Mouse (Mus musculus) spleen, postnatal 14 days (tissue): ENCODE results near the gene Fuk.
"Not testable (repeated sequence)": the region's sequence is repeated elsewhere in the genome, so short reads cannot be mapped to it uniquely, and the experiment has no call there.

Source experiments
- DNase-seq, 2 experiments: peaks; one replicate each; pipeline ENCODE4 v3.0.0; 2021 to 2022; ENCODE audit warnings: low spot score in 2 of 2

Fuk gene

GRCm38 (mm10) chr8:110901839-110902578 lies at the start of gene Fuk:
TSS of gene Fuk (minus strand) at chr8:110902488.
- peak; percentile 64 to 83 for DNase-seq

DNA sequence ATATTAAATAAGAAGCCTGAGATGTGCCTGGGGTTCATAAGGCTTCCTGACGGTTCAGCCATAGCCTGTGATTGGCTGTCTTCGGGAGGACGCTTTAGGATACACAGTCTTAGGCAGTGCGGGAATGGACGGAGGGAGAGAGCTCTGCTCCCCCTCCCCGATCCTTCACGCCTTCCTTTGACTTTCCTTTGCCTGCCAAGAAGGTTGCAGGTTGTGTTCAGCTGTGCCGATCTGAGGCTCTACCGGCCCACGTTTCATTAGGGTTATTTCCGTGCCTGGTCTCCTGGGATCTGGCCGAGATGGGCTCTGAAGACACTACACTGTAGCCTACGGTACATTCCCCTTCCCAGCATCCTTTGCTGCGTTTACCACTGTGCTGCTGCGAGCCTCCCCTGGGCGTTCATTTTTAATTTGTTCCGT lies 47.8 kb upstream of the Fuk start:
- DNase-seq, result no peak

DNA sequence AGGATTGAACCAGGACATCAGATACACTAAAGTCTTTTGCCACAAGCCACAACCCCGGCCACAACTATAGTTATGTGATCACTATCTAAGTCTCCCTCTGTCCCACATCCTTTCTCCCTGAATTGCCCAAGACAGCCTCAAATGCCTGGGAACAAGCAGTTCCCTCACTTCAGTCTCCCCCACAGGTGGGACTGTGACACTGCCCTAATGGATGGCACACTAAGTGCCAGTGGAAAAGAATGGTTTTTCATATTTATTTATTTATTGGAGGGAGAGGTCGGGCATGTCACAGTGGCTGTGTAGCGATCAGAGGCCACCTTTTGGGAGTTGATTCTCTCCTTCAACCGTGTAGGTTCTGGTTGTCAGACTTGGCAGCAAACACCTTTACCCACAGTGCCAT lies 43.4 kb upstream of the Fuk start:
- DNase-seq, result no peak

- DNase-seq, result no peak
Measured at GRCm38 (mm10) chr8:110944276-110944876, 42.1 kb upstream of the Fuk start.

GRCm38 (mm10) chr8:110941453-110941948 lies 39.2 kb upstream of the Fuk start:
- no peak for DNase-seq

DNA sequence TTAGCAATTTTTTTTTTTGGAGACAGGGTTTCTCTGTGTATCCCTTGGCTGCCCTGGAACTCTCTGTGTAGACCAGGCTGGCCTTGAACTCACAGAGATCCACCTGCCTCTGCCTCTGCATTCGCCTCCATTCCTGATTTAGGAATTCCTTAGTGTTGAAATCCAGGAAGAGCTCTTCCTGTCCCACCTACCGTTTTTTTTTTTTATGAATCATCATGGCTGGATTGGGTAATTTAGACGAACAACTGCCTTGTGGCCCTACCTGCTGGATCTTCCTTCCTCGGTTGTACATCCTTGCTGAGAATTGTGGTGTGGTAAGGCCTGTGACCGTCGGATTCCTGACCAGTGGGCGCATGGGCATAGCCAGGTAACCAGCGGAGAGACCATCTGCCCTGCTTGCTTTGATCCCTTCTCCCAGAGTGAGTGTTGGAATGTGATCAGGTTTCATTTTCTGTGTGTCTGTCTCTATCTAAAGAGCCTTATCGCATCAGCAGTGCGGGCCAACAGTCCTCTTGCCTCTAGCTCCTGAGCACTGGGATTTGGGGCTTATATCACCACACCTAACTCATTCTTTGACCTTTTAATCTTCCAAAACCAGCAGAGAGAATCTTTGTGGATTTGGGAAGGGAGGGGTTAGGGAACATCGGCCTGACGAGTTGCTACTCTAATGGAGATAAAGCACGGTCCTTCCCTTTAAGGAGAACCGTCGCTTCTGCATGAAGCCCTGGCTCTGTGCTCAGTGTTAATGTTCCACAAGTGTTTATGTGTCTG lies 38.6 kb upstream of the Fuk start:
- DNase-seq, result no peak

DNA sequence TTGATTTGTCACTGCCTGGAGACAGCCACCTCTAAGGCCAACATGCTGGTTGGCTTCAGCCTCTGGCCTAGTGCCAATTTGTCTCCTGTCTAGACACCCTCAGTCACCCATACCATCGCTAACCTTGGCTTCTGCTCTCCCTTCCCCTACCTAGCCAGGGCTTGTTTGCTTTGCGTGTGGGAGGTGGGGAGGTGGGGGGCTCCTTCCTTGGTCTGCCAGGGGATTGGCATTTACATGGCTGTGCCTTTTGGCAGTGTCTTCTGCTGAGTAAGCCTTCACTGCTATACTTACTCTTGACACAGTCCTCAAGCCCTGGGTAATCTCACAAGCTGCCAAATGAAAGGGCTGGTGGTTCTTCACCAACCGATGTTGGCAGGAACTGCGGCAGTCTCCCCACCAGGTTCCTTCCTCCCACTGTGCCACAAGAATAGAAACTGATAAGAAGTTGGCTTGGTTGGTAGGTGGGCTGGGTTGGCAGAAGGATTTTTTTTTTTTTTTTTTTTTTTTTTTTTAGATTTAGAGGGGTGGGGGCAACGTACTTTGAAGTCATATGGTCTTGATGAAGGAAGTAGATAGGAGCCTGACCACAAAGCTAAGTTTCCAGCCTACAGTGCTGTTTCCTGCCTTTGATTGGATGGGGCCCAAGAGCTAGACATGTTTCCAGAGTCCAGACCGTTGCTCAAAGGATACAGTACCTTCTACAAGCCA lies 36.7 kb upstream of the Fuk start:
- no peak for DNase-seq

GRCm38 (mm10) chr8:110936217-110936616 lies 33.9 kb upstream of the Fuk start:
- no peak for DNase-seq

- DNase-seq, result no peak
Measured at GRCm38 (mm10) chr8:110933272-110933671, 31.0 kb upstream of the Fuk start.

- no peak for DNase-seq
Measured at GRCm38 (mm10) chr8:110932444-110932843, 30.2 kb upstream of the Fuk start.

GRCm38 (mm10) chr8:110931176-110931939 lies 29.1 kb upstream of the Fuk start:
- no peak for DNase-seq

- DNase-seq, result not testable (repeated sequence)
Measured at GRCm38 (mm10) chr8:110929672-110930071, 27.4 kb upstream of the Fuk start.

GRCm38 (mm10) chr8:110929066-110929465 lies 26.8 kb upstream of the Fuk start:
- no peak for DNase-seq

DNA sequence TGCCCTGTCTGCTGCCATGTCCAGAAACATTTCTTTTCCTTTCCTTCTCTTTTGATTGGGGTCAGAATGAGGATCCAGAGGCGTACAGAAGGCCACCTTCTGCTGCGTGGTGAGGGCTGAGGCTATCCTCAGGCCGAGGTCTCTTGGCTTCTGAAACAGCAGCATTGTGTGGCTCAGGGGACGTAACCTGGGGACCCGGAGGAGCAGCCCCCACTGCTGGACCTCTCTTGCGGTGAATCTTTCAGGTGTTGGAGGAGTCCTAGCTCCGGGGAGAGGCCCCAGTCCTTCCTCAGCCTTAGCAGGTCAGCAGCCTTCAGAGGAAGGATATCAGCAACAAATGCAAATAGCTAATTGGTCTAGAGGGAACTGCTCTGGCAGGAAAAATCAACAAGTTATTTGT lies 26.1 kb upstream of the Fuk start:
- no peak for DNase-seq

DNA sequence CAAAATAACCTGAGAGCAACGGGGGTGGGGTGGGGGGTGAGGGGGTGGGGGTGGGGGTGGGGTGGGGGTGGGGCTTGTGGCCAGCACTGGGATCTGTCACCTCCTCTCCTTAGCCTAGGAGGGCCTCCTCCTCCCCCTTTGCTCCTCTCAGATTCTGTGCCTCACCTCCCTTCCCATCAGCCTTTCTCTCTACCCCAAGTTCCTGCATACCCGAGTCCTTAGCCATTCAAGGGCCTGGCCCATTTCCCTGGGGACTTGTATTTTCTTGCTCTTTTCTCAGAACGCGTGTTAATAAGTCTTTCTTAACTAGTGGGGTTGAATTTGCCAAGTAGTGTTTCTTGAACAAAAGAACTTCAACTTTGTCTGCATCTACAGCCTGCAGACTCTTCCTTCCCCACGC lies 24.4 kb upstream of the Fuk start:
- DNase-seq, result no peak

DNA sequence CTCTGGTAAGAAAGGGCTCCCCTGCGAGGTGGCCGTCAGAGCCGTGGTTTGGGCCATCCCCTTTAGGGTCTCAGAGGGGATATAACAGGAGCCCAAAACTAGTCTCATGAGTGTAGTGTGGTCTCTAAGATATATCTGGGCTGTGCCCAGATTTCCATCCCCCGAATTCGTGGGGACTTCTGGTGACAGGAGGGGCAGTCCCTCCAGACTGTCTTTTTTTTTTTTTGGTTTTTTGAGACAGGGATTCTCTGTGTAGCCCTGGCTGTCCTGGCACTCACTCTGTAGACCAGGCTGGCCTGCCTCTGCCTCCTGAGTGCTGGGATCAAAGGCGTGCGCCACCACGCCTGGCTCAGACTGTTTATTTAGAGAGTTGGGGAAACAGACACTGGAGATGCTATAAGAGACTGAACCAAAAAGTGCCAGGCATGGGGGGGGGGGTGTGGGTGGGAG lies 23.4 kb upstream of the Fuk start:
- no peak for DNase-seq

DNA sequence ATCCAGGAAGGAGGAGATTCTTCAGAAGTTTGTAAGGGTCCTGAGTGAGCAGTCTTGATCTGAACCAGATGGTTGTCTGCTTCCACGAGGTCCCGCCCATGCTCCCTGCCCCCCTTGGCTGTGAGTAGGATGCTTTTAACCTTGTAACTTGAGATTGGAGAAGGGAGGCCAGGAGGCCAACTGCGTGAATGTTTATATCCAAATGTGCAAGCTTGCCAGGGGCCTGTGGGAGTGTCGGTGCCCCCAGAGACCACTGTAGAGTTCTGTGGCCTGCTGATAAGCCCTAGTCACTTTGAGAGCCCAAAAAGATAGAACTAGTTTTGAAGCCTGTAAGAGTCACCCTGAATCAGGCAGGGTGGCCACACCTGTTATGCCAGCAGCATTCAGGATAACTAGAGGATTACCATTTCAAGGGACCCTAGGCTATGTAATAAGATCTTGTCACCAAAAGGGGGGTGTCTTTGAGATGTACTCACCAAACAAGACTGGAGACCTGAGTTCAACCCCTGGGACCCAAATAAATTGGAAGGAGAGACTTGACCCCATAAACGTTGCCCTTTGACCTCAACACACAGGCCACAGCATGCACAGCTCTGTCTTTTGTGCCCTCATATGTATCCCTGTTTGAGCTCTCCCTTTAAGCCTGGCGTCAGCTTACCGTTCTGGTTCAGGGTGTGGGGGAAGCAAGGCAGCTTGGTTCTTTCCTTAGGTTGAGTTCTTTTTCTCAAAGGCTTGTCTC lies 19.4 kb upstream of the Fuk start:
- DNase-seq, result peak; percentile 31 to 48

GRCm38 (mm10) chr8:110920773-110921277 lies 18.5 kb upstream of the Fuk start:
- DNase-seq, result no peak

GRCm38 (mm10) chr8:110920032-110920772 lies 17.9 kb upstream of the Fuk start:
- peak in 1 of 2 experiments; percentile 24 for DNase-seq
